Mouse (Mus musculus): Measurements from ENCODE around the gene Olfr312. TPM values are rescaled to one million over a fixed set of nuclear protein-coding genes. Genes with fewer than 3 reads are reported as not detected.

Olfr312 gene
- polyA plus RNA-seq, 1 experiment = not detected

DNA sequence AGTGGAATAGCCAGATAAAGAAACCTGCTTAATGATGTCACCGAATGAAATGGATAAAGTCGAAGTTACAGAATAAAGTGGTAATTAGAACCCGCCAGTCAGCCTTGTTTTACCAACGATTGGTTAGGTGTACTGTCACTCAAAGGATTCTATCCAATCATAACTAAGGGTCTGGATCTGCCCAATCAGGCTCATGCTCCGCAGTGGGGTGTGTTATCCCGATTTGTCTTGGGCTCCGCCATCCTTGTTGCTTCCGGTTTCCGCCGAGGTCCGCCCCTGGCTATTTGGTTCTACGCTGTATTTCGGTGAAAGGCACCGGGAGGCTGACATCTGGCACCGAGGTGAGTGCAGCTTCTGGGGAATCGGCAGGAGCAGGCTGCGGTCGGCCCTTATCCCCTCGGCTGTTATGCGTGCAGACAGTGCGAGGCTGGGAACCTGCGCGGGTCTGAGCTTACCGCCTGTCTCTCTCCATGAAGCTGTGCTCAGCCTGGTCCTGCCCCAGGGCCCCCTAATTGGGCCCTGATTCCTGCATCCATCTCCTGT lies 18.0 kb downstream of the Olfr312 start, which contains the start of gene Gm12258:
TSS of gene Gm12258 (plus strand) at position 240 of the 543 bp plus-strand sequence.
- H3K9me3 ChIP-seq (replicated peaks; ENCODE audit: control insufficient read depth, insufficient read depth, low read length, poor library complexity, severe bottlenecking) = no peaks in the 10 kb centered on the region
- TF ChIP-seq EP300 (IDR thresholded peaks at IDR 0.05; ENCODE audit: insufficient read depth, low read depth, low read length) (no peak), POLR2A (IDR thresholded peaks at IDR 0.05; ENCODE audit: insufficient read depth, low read length) (no peak), CTCF (IDR thresholded peaks at IDR 0.05; ENCODE audit: low read depth, low read length) (no peak)
- no peaks in the 10 kb centered on the region for H3K4me1 ChIP-seq (ENCODE audit: control insufficient read depth, insufficient read depth, low read length)
- no peaks in the 10 kb centered on the region for H3K36me3 ChIP-seq (ENCODE audit: control insufficient read depth, insufficient read depth, low read length, poor library complexity, severe bottlenecking)
- peak within 1 kb of the TSS; percentile 95 for H3K4me3 ChIP-seq (ENCODE audit: low read depth, low read length)
- peak within 1 kb of the TSS; percentile 72 for H3K9ac ChIP-seq (ENCODE audit: low read depth, poor library complexity, severe bottlenecking)
- H3K27ac ChIP-seq (ENCODE audit: insufficient read depth, low read length) = no peak within 1 kb of the TSS
- H3K27me3 ChIP-seq (ENCODE audit: control insufficient read depth, insufficient read depth, low read length, poor library complexity, severe bottlenecking) = no peaks in the 10 kb centered on the region; the same call in 1 of the 2 replicates

GRCm38 (mm10) chr11:58847636-58848035 lies 18.6 kb downstream of the Olfr312 start:
- no peaks in the 10 kb centered on the region; the same call in 1 of the 2 replicates for H3K27me3 ChIP-seq (ENCODE audit: control insufficient read depth, insufficient read depth, low read length, poor library complexity, severe bottlenecking)
- TF ChIP-seq POLR2A (IDR thresholded peaks at IDR 0.05; ENCODE audit: insufficient read depth, low read length) (no peak), EP300 (IDR thresholded peaks at IDR 0.05; ENCODE audit: insufficient read depth, low read depth, low read length) (no peak), CTCF (IDR thresholded peaks at IDR 0.05; ENCODE audit: low read depth, low read length) (no peak)
- peak overlapping the region; percentile 43; the same call in 1 of the 2 replicates for H3K4me3 ChIP-seq (ENCODE audit: low read depth, low read length)
- no peaks in the 10 kb centered on the region for H3K36me3 ChIP-seq (ENCODE audit: control insufficient read depth, insufficient read depth, low read length, poor library complexity, severe bottlenecking)
- no peaks in the 10 kb centered on the region for H3K9me3 ChIP-seq (replicated peaks; ENCODE audit: control insufficient read depth, insufficient read depth, low read length, poor library complexity, severe bottlenecking)
- H3K27ac ChIP-seq (ENCODE audit: insufficient read depth, low read length) = no peak overlapping the region
- H3K4me1 ChIP-seq (ENCODE audit: control insufficient read depth, insufficient read depth, low read length) = no peaks in the 10 kb centered on the region
- peak overlapping the region; percentile 72 for H3K9ac ChIP-seq (ENCODE audit: low read depth, poor library complexity, severe bottlenecking)

DNA sequence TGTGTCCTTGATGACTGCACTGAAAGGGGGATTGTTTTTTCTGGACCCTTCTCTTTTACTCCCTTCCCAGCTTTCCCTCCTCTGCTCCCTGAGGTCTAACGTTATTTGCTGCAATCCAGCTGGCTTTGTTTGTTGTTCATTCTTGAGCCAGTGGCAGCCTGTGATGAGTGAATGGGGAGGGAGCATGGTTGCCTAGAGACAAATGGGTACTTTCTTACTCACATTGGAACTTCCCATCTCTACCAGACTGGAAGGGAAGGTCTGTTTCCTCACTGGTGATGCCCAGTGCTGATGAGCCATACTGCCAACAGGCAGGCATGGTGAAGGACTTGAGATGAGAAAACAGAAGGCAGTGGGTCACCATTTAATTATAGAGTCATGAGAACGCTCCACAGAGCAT lies 20.7 kb downstream of the Olfr312 start:
- H3K4me1 ChIP-seq (ENCODE audit: control insufficient read depth, insufficient read depth, low read length) = no peaks in the 10 kb centered on the region
- H3K4me3 ChIP-seq (ENCODE audit: low read depth, low read length) = no peak overlapping the region
- no peaks in the 10 kb centered on the region for H3K36me3 ChIP-seq (ENCODE audit: control insufficient read depth, insufficient read depth, low read length, poor library complexity, severe bottlenecking)
- no peaks in the 10 kb centered on the region; the same call in 1 of the 2 replicates for H3K27me3 ChIP-seq (ENCODE audit: control insufficient read depth, insufficient read depth, low read length, poor library complexity, severe bottlenecking)
- H3K9me3 ChIP-seq (replicated peaks; ENCODE audit: control insufficient read depth, insufficient read depth, low read length, poor library complexity, severe bottlenecking) = no peaks in the 10 kb centered on the region
- H3K9ac ChIP-seq (ENCODE audit: low read depth, poor library complexity, severe bottlenecking) = no peak overlapping the region
- TF ChIP-seq CTCF (IDR thresholded peaks at IDR 0.05; ENCODE audit: low read depth, low read length) (no peak), POLR2A (IDR thresholded peaks at IDR 0.05; ENCODE audit: insufficient read depth, low read length) (no peak), EP300 (IDR thresholded peaks at IDR 0.05; ENCODE audit: insufficient read depth, low read depth, low read length) (no peak)
- H3K27ac ChIP-seq (ENCODE audit: insufficient read depth, low read length) = no peak overlapping the region

DNA sequence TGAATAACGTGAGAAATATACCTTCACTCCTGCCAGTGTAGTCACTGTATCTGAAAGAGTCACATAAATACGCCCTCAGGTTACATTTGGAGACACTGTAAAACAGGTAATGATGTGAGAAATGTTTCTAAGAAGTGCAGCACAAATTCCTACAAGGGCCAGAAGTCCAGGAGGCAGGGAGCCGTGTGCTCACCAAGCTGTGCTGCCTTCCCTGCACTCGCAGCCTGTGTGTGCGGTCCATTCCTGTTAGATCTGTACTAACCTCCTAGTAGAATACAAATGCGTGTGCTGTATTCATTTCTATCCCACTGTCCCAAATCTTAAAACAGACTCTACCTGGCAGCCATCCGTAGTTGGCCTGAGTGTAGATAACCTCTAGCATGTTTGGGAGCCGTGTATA lies 31.7 kb downstream of the Olfr312 start:
- no peaks in the 10 kb centered on the region for H3K27me3 ChIP-seq (ENCODE audit: control insufficient read depth, insufficient read depth, low read length, poor library complexity, severe bottlenecking)
- no peak overlapping the region for H3K4me3 ChIP-seq (ENCODE audit: low read depth, low read length)
- peaks cover 3% of the 10 kb centered on the region; the same call in 1 of the 2 replicates for H3K36me3 ChIP-seq (ENCODE audit: control insufficient read depth, insufficient read depth, low read length, poor library complexity, severe bottlenecking)
- no peak overlapping the region for H3K27ac ChIP-seq (ENCODE audit: insufficient read depth, low read length)
- no peaks in the 10 kb centered on the region for H3K4me1 ChIP-seq (ENCODE audit: control insufficient read depth, insufficient read depth, low read length)
- TF ChIP-seq CTCF (IDR thresholded peaks at IDR 0.05; ENCODE audit: low read depth, low read length) (no peak), POLR2A (IDR thresholded peaks at IDR 0.05; ENCODE audit: insufficient read depth, low read length) (no peak), EP300 (IDR thresholded peaks at IDR 0.05; ENCODE audit: insufficient read depth, low read depth, low read length) (no peak)
- no peak overlapping the region for H3K9ac ChIP-seq (ENCODE audit: low read depth, poor library complexity, severe bottlenecking)
- H3K9me3 ChIP-seq (replicated peaks; ENCODE audit: control insufficient read depth, insufficient read depth, low read length, poor library complexity, severe bottlenecking) = 0 out of 2 replicates have a peak, but pooled peaks cover 3% of the 10 kb centered on the region

DNA sequence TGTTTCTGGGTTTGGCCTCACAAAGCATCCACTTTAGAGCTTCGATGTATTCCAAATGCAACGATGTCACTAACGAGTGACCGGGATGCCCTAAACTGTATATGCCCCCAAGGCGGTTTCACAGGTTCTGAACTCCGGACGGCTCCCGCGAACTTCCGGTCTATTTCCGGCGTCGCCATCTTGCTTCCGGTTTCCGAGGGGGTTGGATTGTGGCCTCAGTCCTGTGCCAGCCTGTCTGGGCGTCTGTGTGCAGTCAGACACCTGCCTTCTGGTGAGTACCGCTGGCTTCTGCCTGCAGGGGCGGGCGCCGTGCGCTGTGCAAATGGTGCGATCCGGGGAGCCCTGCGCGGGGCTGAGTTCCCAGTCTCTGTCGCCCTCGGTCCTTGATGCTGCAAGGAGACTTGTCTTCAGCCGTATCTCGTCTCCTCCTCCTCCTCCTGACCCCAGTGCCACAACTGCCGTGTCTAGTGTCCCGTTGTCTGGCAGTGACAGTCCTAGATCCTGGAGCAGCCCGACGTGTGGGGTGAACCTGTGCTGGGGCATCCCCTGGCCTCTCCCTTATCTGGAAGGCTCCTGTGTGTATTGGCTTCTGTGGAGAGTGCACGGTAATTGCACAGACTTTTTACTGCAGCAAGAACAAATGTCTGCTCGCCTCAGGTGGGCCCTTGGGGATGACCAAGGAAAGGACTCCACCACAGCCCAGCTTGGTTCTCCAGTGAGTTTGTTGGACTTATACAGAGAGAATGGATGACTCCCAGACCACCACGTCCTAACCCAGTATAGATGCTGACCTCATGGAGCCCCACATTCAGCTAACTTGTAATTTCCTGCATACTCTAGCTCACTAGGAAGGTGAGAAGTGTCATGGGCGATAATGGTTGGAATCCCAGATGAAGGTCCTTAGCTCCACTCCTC lies 38.3 kb downstream of the Olfr312 start, which contains the start of gene 2810021J22Rik:
TSS of gene 2810021J22Rik (plus strand) at position 178 of the 915 bp plus-strand sequence.
- Histone ChIP-seq H3K27me3 (ENCODE audit: control insufficient read depth, insufficient read depth, low read length, poor library complexity, severe bottlenecking) (no peaks in the 10 kb centered on the region), H3K36me3 (ENCODE audit: control insufficient read depth, insufficient read depth, low read length, poor library complexity, severe bottlenecking) (peaks cover 2% of the 10 kb centered on the region; the same call in 1 of the 2 replicates), H3K9me3 (replicated peaks; ENCODE audit: control insufficient read depth, insufficient read depth, low read length, poor library complexity, severe bottlenecking) (no peaks in the 10 kb centered on the region), H3K4me1 (ENCODE audit: control insufficient read depth, insufficient read depth, low read length) (no peaks in the 10 kb centered on the region), H3K9ac (ENCODE audit: low read depth, poor library complexity, severe bottlenecking) (peak within 1 kb of the TSS; percentile 64), H3K4me3 (ENCODE audit: low read depth, low read length) (peak within 1 kb of the TSS; percentile 87), H3K27ac (ENCODE audit: insufficient read depth, low read length) (no peak within 1 kb of the TSS)
- TF ChIP-seq CTCF (IDR thresholded peaks at IDR 0.05; ENCODE audit: low read depth, low read length) (no peak), POLR2A (IDR thresholded peaks at IDR 0.05; ENCODE audit: insufficient read depth, low read length) (peak; percentile 29)
